Mouse (Mus musculus) testis, adult 2 months (tissue): ENCODE measurements at regions not wholly inside any gene's neighbourhood (a gene's known extent, or its start where the extent isn't known, plus 50 kb on each side); places are given as distances from the start of the nearest gene placed in this dataset.

Experiments used
- CTCF ChIP-seq: fragments of 200-500 bp; IDR thresholded peaks from 2 replicates; pipeline ENCODE4 v1.5.1; 2012; ENCODE audit warnings: low read depth, mild to moderate bottlenecking, inconsistent platforms, low read length, moderate library complexity; ENCODE audit not compliant: control insufficient read depth, insufficient read depth, insufficient replicate concordance
- POLR2A ChIP-seq: fragments of 200-500 bp; IDR thresholded peaks from 2 replicates; pipeline ENCODE4 v1.6.1; 2012; ENCODE audit warnings: low read depth, mild to moderate bottlenecking, inconsistent platforms, low read length, moderate library complexity; ENCODE audit not compliant: control insufficient read depth

GRCm38 (mm10) chr5:47426467-47426866, 556.5 kb upstream of the Slit2 start:
- no peak for TF ChIP-seq CTCF
- TF ChIP-seq POLR2A, result no peak
